Mouse (Mus musculus): Measurements from ENCODE around the gene H2-K1. TPM values are rescaled to one million over a fixed set of nuclear protein-coding genes. Genes with fewer than 3 reads are reported as not detected.
A peak's percentile ranks its signal among the peaks of the same experiment; 100 is the strongest.
"Not testable (repeated sequence)": the region's sequence is repeated elsewhere in the genome, so short reads cannot be mapped to it uniquely, and the experiment has no call there.

H2-K1 gene
- polyA plus RNA-seq, 1 experiment from 2014 or later, result 100 TPM

GRCm38 (mm10) chr17:33955555-33956214 lies 44.5 kb downstream of the H2-K1 start, which contains the start of the genes Vps52 and Rps18:
Gene Vps52 (plus strand): TSS chr17:33955812.
Gene Rps18 (minus strand): TSS chr17:33956001.
- peak within 1 kb of the TSS; percentile 92 for H3K4me2 ChIP-seq (ENCODE audit: low read depth, low read length)
- ATAC-seq (replicated peaks; ENCODE audit: extremely low read depth, insufficient read depth, low FRiP score), result peak; percentile 88
- peak within 1 kb of the TSS; percentile 99 for H3K9ac ChIP-seq (ENCODE audit: low read length)
- under 1% methylated on average over 50 of the region's 50 CpGs for WGBS
- H3K27me3 ChIP-seq (ENCODE audit: control insufficient read depth, insufficient read depth, low read length), result no peaks in the 10 kb centered on the region
- peak within 1 kb of the TSS; percentile 95 for H3K27ac ChIP-seq (ENCODE audit: low read length)
- peak within 1 kb of the TSS; percentile 99 for H3K4me3 ChIP-seq (ENCODE audit: low read length)
- peaks cover 40% of the 10 kb centered on the region for H3K36me3 ChIP-seq (ENCODE audit: control insufficient read depth, insufficient read depth)
- peaks cover 41% of the 10 kb centered on the region for H3K4me1 ChIP-seq (ENCODE audit: control insufficient read depth, insufficient read depth, low read length)
- H3K9me3 ChIP-seq (replicated peaks; ENCODE audit: control insufficient read depth, low read length), result no peaks in the 10 kb centered on the region

- ATAC-seq (replicated peaks; ENCODE audit: extremely low read depth, insufficient read depth, low FRiP score), result peak; percentile 15
- no peaks in the 10 kb centered on the region for H3K27me3 ChIP-seq (ENCODE audit: control insufficient read depth, insufficient read depth, low read length)
- H3K9ac ChIP-seq (ENCODE audit: low read length), result peak overlapping the region; percentile 99
- H3K27ac ChIP-seq (ENCODE audit: low read length), result peak overlapping the region; percentile 91
- under 1% methylated on average over 33 of the region's 33 CpGs for WGBS
- H3K4me1 ChIP-seq (ENCODE audit: control insufficient read depth, insufficient read depth, low read length), result peaks cover 48% of the 10 kb centered on the region
- H3K4me2 ChIP-seq (ENCODE audit: low read depth, low read length), result peak overlapping the region; percentile 92
- peaks cover 38% of the 10 kb centered on the region for H3K36me3 ChIP-seq (ENCODE audit: control insufficient read depth, insufficient read depth)
- H3K9me3 ChIP-seq (replicated peaks; ENCODE audit: control insufficient read depth, low read length), result no peaks in the 10 kb centered on the region
- peak overlapping the region; percentile 99 for H3K4me3 ChIP-seq (ENCODE audit: low read length)
These were observed 45.2 kb downstream of the H2-K1 start for GRCm38 (mm10) chr17:33954646-33955554.

GRCm38 (mm10) chr17:33953961-33954565 lies 46.1 kb downstream of the H2-K1 start:
- Histone ChIP-seq H3K4me2 (ENCODE audit: low read depth, low read length) (peak overlapping the region; percentile 92), H3K4me1 (ENCODE audit: control insufficient read depth, insufficient read depth, low read length) (peaks cover 52% of the 10 kb centered on the region), H3K9ac (ENCODE audit: low read length) (peak overlapping the region; percentile 99), H3K4me3 (ENCODE audit: low read length) (peak overlapping the region; percentile 99), H3K36me3 (ENCODE audit: control insufficient read depth, insufficient read depth) (peaks cover 30% of the 10 kb centered on the region), H3K27ac (ENCODE audit: low read length) (no peak overlapping the region; the same call in 1 of the 2 replicates), H3K27me3 (ENCODE audit: control insufficient read depth, insufficient read depth, low read length) (no peaks in the 10 kb centered on the region), H3K9me3 (replicated peaks; ENCODE audit: control insufficient read depth, low read length) (no peaks in the 10 kb centered on the region)
- 39% methylated on average over 5 of the region's 5 CpGs for WGBS
- ATAC-seq (replicated peaks; ENCODE audit: extremely low read depth, insufficient read depth, low FRiP score), result no peak

- WGBS, result 81% methylated on average over 3 of the region's 3 CpGs
- ATAC-seq (replicated peaks; ENCODE audit: extremely low read depth, insufficient read depth, low FRiP score), result no peak
- Histone ChIP-seq H3K9ac (ENCODE audit: low read length) (peak overlapping the region; percentile 29), H3K9me3 (replicated peaks; ENCODE audit: control insufficient read depth, low read length) (no peaks in the 10 kb centered on the region), H3K4me3 (ENCODE audit: low read length) (no peak overlapping the region), H3K27ac (ENCODE audit: low read length) (0 out of 2 replicates have a peak overlapping the region, but pooled peaks have one; percentile 39), H3K4me2 (ENCODE audit: low read depth, low read length) (0 out of 2 replicates have a peak overlapping the region, but pooled peaks have one; percentile 9), H3K36me3 (ENCODE audit: control insufficient read depth, insufficient read depth) (peaks cover 27% of the 10 kb centered on the region), H3K4me1 (ENCODE audit: control insufficient read depth, insufficient read depth, low read length) (peaks cover 52% of the 10 kb centered on the region), H3K27me3 (ENCODE audit: control insufficient read depth, insufficient read depth, low read length) (no peaks in the 10 kb centered on the region)
These were observed 46.8 kb downstream of the H2-K1 start for GRCm38 (mm10) chr17:33953310-33953709.

GRCm38 (mm10) chr17:33952879-33953278 lies 47.3 kb downstream of the H2-K1 start:
- ATAC-seq (replicated peaks; ENCODE audit: extremely low read depth, insufficient read depth, low FRiP score), result no peak
- Histone ChIP-seq H3K4me2 (ENCODE audit: low read depth, low read length) (no peak overlapping the region), H3K27me3 (ENCODE audit: control insufficient read depth, insufficient read depth, low read length) (no peaks in the 10 kb centered on the region), H3K4me1 (ENCODE audit: control insufficient read depth, insufficient read depth, low read length) (peaks cover 52% of the 10 kb centered on the region), H3K4me3 (ENCODE audit: low read length) (no peak overlapping the region), H3K27ac (ENCODE audit: low read length) (no peak overlapping the region), H3K36me3 (ENCODE audit: control insufficient read depth, insufficient read depth) (peaks cover 29% of the 10 kb centered on the region), H3K9ac (ENCODE audit: low read length) (peak overlapping the region; percentile 43; the same call in 1 of the 2 replicates), H3K9me3 (replicated peaks; ENCODE audit: control insufficient read depth, low read length) (no peaks in the 10 kb centered on the region)
- 79% methylated on average over 4 of the region's 4 CpGs for WGBS

- Histone ChIP-seq H3K4me1 (ENCODE audit: control insufficient read depth, insufficient read depth, low read length) (peaks cover 52% of the 10 kb centered on the region), H3K4me3 (ENCODE audit: low read length) (peak overlapping the region; percentile 63), H3K36me3 (ENCODE audit: control insufficient read depth, insufficient read depth) (peaks cover 29% of the 10 kb centered on the region), H3K9ac (ENCODE audit: low read length) (peak overlapping the region; percentile 78), H3K4me2 (ENCODE audit: low read depth, low read length) (peak overlapping the region; percentile 98)
- not testable (repeated sequence) for H3K9me3 ChIP-seq (replicated peaks; ENCODE audit: control insufficient read depth, low read length); H3K27me3 ChIP-seq (ENCODE audit: control insufficient read depth, insufficient read depth, low read length); H3K27ac ChIP-seq (ENCODE audit: low read length); ATAC-seq (replicated peaks; ENCODE audit: extremely low read depth, insufficient read depth, low FRiP score)
- WGBS, result 73% methylated on average over 13 of the region's 13 CpGs
These were observed 48.1 kb downstream of the H2-K1 start for GRCm38 (mm10) chr17:33952015-33952414.

- peak within 1 kb of the TSS; percentile 98 for H3K4me2 ChIP-seq (ENCODE audit: low read depth, low read length)
- H3K27me3 ChIP-seq (ENCODE audit: control insufficient read depth, insufficient read depth, low read length), result no peaks in the 10 kb centered on the region
- peak within 1 kb of the TSS; percentile 78 for H3K9ac ChIP-seq (ENCODE audit: low read length)
- 1% methylated on average over 45 of the region's 45 CpGs for WGBS
- peak; percentile 61 for ATAC-seq (replicated peaks; ENCODE audit: extremely low read depth, insufficient read depth, low FRiP score)
- H3K4me3 ChIP-seq (ENCODE audit: low read length), result peak within 1 kb of the TSS; percentile 63
- H3K9me3 ChIP-seq (replicated peaks; ENCODE audit: control insufficient read depth, low read length), result no peaks in the 10 kb centered on the region
- peaks cover 46% of the 10 kb centered on the region for H3K4me1 ChIP-seq (ENCODE audit: control insufficient read depth, insufficient read depth, low read length)
- H3K27ac ChIP-seq (ENCODE audit: low read length), result peak within 1 kb of the TSS; percentile 87
- H3K36me3 ChIP-seq (ENCODE audit: control insufficient read depth, insufficient read depth), result peaks cover 29% of the 10 kb centered on the region
These were observed 48.9 kb downstream of the H2-K1 start, which contains the start of gene B3galt4 for GRCm38 (mm10) chr17:33951021-33951946. Gene B3galt4 (minus strand): TSS chr17:33951488.

- H3K9me3 ChIP-seq (replicated peaks; ENCODE audit: control insufficient read depth, low read length), result no peaks in the 10 kb centered on the region
- peak overlapping the region; percentile 63 for H3K4me3 ChIP-seq (ENCODE audit: low read length)
- peak overlapping the region; percentile 98 for H3K4me2 ChIP-seq (ENCODE audit: low read depth, low read length)
- peak overlapping the region; percentile 87; the same call in 1 of the 2 replicates for H3K27ac ChIP-seq (ENCODE audit: low read length)
- peaks cover 30% of the 10 kb centered on the region for H3K36me3 ChIP-seq (ENCODE audit: control insufficient read depth, insufficient read depth)
- ATAC-seq (replicated peaks; ENCODE audit: extremely low read depth, insufficient read depth, low FRiP score), result no peak
- peak overlapping the region; percentile 78 for H3K9ac ChIP-seq (ENCODE audit: low read length)
- no peaks in the 10 kb centered on the region for H3K27me3 ChIP-seq (ENCODE audit: control insufficient read depth, insufficient read depth, low read length)
- H3K4me1 ChIP-seq (ENCODE audit: control insufficient read depth, insufficient read depth, low read length), result peaks cover 46% of the 10 kb centered on the region
- WGBS, result 76% methylated on average over 10 of the region's 10 CpGs
These were observed 50.0 kb downstream of the H2-K1 start for GRCm38 (mm10) chr17:33950131-33950625.
